Mouse (Mus musculus) kidney, embryonic 14.5 days (tissue): Measurements from ENCODE around the gene Dnajc30. TPM values are rescaled to one million over a fixed set of nuclear protein-coding genes. Genes with fewer than 3 reads are reported as not detected.

Source experiments
- ATAC-seq: fragments of 200-750 bp; cut with Nextera tagmentation; 2 replicates; pipeline ENCODE4 v1.8.0; 2017; ENCODE audit warnings: moderate number of reproducible peaks, mild to moderate bottlenecking, moderate TSS enrichment, moderate library complexity; ENCODE audit not compliant: low FRiP score, low TSS enrichment
- H3K27ac ChIP-seq: fragments of 300-500 bp; sonication (generic); 2 replicates; pipeline ENCODE4 v1.5.1; 2014; ENCODE audit warnings: low read depth, mild to moderate bottlenecking, low read length, moderate library complexity, mixed read lengths
- H3K27me3 ChIP-seq: fragments of 300-500 bp; sonication (generic); 2 replicates; pipeline ENCODE4 v1.6.1; 2014; ENCODE audit warnings: mild to moderate bottlenecking, low read length; ENCODE audit not compliant: control insufficient read depth, insufficient read depth
- H3K36me3 ChIP-seq: fragments of 300-500 bp; sonication (generic); 2 replicates; pipeline ENCODE4 v1.6.1; 2014; ENCODE audit warnings: low read length, mixed read lengths; ENCODE audit not compliant: control insufficient read depth, insufficient read depth
- H3K4me1 ChIP-seq: fragments of 300-500 bp; sonication (generic); 2 replicates; pipeline ENCODE4 v1.6.1; 2014; ENCODE audit warnings: low read length, mixed read lengths; ENCODE audit not compliant: control insufficient read depth, insufficient read depth
- H3K4me2 ChIP-seq: fragments of 300-500 bp; sonication (generic); replicated peaks from 2 replicates; pipeline ENCODE4 v1.6.1; 2014; ENCODE audit warnings: low read depth, mild to moderate bottlenecking, low read length
- H3K4me3 ChIP-seq: fragments of 300-500 bp; sonication (generic); 2 replicates; pipeline ENCODE4 v1.5.1; 2014; ENCODE audit warnings: mild to moderate bottlenecking, low read length
- H3K9ac ChIP-seq: fragments of 300-500 bp; sonication (generic); 2 replicates; pipeline ENCODE4 v1.6.1; 2014; ENCODE audit warnings: low read depth, mild to moderate bottlenecking, low read length, moderate library complexity
- H3K9me3 ChIP-seq: fragments of 300-500 bp; sonication (generic); 2 replicates; pipeline ENCODE4 v1.6.1; 2016; ENCODE audit warnings: low read length; ENCODE audit not compliant: control insufficient read depth
- WGBS: fragments of 180-500 bp; shearing (Covaris S2); extraction: QIAGEN DNeasy Blood & Tissue Kit; methylation state at CpG from one replicate; pipeline ENCODE4 v1.1.7; 2014; 5-methylcytosine and 5-hydroxymethylcytosine counted together
- polyA plus RNA-seq: library from polyadenylated mRNA; unstranded; fragments of >200 nt; fragmentation: Nextera tagmentation; extraction: Ambion mirVana; gene quantifications from 2 replicates; pipeline ENCODE4 v1.2.1, GENCODE M21; 2014

Gene Dnajc30
- polyA plus RNA-seq, 1 experiment from 2014 or later = 34.4 TPM

- 20% methylated on average over 18 of the region's 26 CpGs for WGBS
- Histone ChIP-seq H3K9me3 (no peaks in the 10 kb centered on the region), H3K4me3 (peak overlapping the region; percentile 9; the same call in 1 of the 2 replicates), H3K4me2 (peak overlapping the region; percentile 32), H3K36me3 (peaks cover 5% of the 10 kb centered on the region; the same call in 1 of the 2 replicates), H3K9ac (peak overlapping the region; percentile 44), H3K27ac (peak overlapping the region; percentile 17; the same call in 1 of the 2 replicates), H3K27me3 (no peaks in the 10 kb centered on the region), H3K4me1 (peaks cover 12% of the 10 kb centered on the region)
- ATAC-seq = no peak
Observed at GRCm38 (mm10) chr5:135073349-135074150, 9.5 kb downstream of the Dnajc30 start.

DNA sequence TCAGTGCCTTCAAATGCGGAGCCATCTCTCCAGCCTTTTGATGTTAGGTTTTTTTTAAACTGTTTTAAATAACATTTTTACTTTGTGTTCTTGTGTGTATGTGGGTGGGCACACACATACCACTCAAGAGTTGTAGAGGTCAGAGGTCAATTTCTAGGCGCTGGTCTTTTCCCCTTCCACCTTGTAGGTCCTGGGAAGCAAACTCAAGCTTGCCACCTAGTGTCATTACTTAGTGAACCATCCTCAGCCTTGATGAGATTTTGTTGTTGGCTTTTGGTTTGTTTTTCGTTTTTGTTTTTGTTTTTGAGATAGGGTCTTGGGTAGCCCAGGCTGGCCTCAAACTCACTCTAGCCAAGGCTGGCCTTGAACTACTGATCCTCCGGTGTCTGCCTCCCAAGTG, 11.7 kb downstream of the Dnajc30 start:
- no peak for ATAC-seq
- no peak overlapping the region for H3K4me3 ChIP-seq
- peaks cover 5% of the 10 kb centered on the region; the same call in 1 of the 2 replicates for H3K36me3 ChIP-seq
- no peak overlapping the region for H3K27ac ChIP-seq
- H3K9me3 ChIP-seq = no peaks in the 10 kb centered on the region
- no peaks in the 10 kb centered on the region for H3K27me3 ChIP-seq
- no peak overlapping the region for H3K4me2 ChIP-seq
- WGBS = 72% methylated on average over 4 of the region's 4 CpGs
- no peak overlapping the region for H3K9ac ChIP-seq
- peaks cover 12% of the 10 kb centered on the region for H3K4me1 ChIP-seq

- Histone ChIP-seq H3K27me3 (no peaks in the 10 kb centered on the region), H3K4me2 (peak overlapping the region; percentile 81), H3K9ac (peak overlapping the region; percentile 98; the same call in 1 of the 2 replicates), H3K36me3 (peaks cover 5% of the 10 kb centered on the region; the same call in 1 of the 2 replicates), H3K4me3 (peak overlapping the region; percentile 95), H3K27ac (peak overlapping the region; percentile 86; the same call in 1 of the 2 replicates), H3K9me3 (no peaks in the 10 kb centered on the region), H3K4me1 (peaks cover 12% of the 10 kb centered on the region)
- WGBS = 83% methylated on average over 14 of the region's 14 CpGs
- ATAC-seq = no peak
Observed at GRCm38 (mm10) chr5:135076368-135076767, 12.4 kb downstream of the Dnajc30 start.

DNA sequence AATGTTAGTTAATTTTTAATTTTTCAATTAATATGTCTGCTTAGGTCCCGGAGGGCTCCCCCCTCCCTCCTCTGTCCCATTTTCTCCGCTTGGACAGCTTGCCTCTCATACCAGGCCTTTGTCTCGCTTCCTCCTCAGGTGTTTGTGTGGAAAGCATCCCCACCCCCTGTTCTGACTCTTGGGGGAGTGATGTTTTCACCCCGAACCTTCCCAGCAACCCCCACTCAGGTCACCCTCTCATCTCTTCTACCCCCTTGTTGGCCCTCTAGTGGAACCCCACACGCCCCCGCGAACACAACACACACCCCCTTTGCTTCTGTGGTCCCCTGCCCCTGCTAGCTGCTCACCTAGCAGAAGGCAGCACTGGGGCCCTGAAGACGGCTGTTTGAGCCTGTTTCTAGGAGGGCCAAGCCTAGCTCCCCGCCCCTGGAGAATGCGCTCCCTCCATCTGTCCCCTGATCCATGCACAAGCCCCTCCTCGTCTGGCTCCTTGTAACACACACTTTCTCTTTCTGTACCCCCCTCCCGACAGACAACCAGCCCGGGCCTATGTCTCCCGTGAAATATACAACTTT, 13.0 kb downstream of the Dnajc30 start:
- H3K27me3 ChIP-seq = no peaks in the 10 kb centered on the region
- 17% methylated on average over 14 of the region's 14 CpGs for WGBS
- H3K9me3 ChIP-seq = no peaks in the 10 kb centered on the region
- H3K27ac ChIP-seq = peak overlapping the region; percentile 86
- peaks cover 12% of the 10 kb centered on the region for H3K4me1 ChIP-seq
- ATAC-seq = peak; percentile 24
- peaks cover 5% of the 10 kb centered on the region; the same call in 1 of the 2 replicates for H3K36me3 ChIP-seq
- peak overlapping the region; percentile 98 for H3K9ac ChIP-seq
- peak overlapping the region; percentile 95 for H3K4me3 ChIP-seq
- H3K4me2 ChIP-seq = peak overlapping the region; percentile 81

DNA sequence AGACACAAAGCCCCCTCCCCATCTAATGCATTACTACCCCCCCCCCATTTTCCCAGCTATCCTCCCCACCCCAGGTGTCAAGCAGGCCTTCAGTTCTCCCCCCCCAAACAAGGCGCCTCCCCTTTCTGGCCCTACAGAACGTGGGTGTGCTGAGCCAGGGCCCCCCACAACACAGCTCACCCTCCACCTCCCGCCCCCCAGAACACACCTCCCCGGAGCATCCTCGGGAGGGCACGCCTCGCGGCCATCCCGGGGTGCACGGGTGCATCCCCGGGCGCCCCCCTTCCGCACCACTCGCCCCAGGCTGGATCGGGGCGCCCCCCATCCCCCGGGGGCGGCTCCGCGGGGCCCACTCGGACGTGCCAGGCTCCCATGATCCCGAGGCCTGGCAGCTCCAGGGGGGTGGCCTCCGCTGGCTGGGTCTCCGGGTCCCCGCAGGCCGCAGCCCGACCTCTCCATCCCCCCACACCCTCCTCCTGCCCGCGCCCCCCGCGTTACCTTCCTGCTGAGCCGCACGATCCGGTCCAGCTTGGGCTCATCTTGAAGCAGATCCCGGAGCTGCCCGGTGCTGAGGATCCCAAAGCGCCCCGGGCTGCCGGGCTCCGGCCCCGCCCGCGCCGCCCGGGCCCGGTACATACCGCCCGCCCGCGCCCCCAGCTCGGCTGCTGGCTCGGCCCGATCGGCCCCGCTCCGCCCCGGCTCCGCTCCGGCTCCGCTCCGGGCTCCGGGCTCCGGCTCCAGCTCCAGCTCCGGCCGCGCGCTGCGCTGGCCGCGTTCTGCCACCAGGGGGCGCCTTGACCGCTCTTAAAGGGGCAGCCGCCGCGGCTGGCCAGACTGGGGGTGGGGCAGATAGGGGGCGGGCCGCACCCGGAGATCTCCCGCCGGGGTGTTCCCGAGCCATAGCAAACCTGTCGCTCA, 13.8 kb downstream of the Dnajc30 start, which contains the start of gene Vps37d:
Gene Vps37d (minus strand): TSS at position 703 of the 918 bp plus-strand sequence.
- peaks cover 12% of the 10 kb centered on the region for H3K4me1 ChIP-seq
- peak; percentile 87 for ATAC-seq
- peaks cover 2% of the 10 kb centered on the region; the same call in 1 of the 2 replicates for H3K36me3 ChIP-seq
- H3K27me3 ChIP-seq = no peaks in the 10 kb centered on the region
- H3K4me2 ChIP-seq = peak within 1 kb of the TSS; percentile 81
- no peaks in the 10 kb centered on the region for H3K9me3 ChIP-seq
- H3K27ac ChIP-seq = peak within 1 kb of the TSS; percentile 86
- WGBS = under 1% methylated on average over 63 of the region's 83 CpGs
- peak within 1 kb of the TSS; percentile 98 for H3K9ac ChIP-seq
- peak within 1 kb of the TSS; percentile 95 for H3K4me3 ChIP-seq

GRCm38 (mm10) chr5:135078482-135078810, 14.4 kb downstream of the Dnajc30 start:
- ATAC-seq = no peak

DNA sequence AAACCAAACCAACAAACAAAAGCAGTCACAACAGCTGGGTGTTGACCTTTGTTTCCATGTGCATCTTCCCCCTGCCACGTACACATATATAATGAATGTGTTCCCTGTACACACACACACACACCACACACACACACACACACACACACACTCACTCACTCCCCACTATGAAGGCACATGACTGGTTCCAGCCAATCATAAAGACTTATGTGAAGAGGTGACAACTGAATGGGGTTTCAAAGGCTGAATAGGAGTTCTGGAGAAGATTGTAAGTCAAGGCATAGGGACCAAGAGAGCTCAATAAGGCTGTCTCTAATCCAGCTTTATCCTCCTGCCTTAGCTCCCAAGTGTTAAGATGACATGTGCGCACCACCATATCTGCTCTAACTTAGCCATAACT, 15.6 kb downstream of the Dnajc30 start:
- 98% methylated on average over 2 of the region's 2 CpGs for WGBS
- Histone ChIP-seq H3K9ac (no peak overlapping the region), H3K9me3 (no peaks in the 10 kb centered on the region), H3K27ac (no peak overlapping the region), H3K4me3 (no peak overlapping the region), H3K4me2 (no peak overlapping the region), H3K36me3 (peaks cover 2% of the 10 kb centered on the region; the same call in 1 of the 2 replicates), H3K27me3 (no peaks in the 10 kb centered on the region), H3K4me1 (0 out of 2 replicates have a peak, but pooled peaks cover 4% of the 10 kb centered on the region)
- no peak for ATAC-seq

More at GRCm38 (mm10) chr5:135078482-135078810, 14.4 kb downstream of the Dnajc30 start:
- Histone ChIP-seq H3K4me3 (peak overlapping the region; percentile 95), H3K9me3 (no peaks in the 10 kb centered on the region), H3K4me2 (peak overlapping the region; percentile 81), H3K36me3 (peaks cover 2% of the 10 kb centered on the region; the same call in 1 of the 2 replicates), H3K27me3 (no peaks in the 10 kb centered on the region), H3K4me1 (peaks cover 9% of the 10 kb centered on the region), H3K27ac (no peak overlapping the region), H3K9ac (peak overlapping the region; percentile 98)
- WGBS = 1% methylated on average over 11 of the region's 11 CpGs

DNA sequence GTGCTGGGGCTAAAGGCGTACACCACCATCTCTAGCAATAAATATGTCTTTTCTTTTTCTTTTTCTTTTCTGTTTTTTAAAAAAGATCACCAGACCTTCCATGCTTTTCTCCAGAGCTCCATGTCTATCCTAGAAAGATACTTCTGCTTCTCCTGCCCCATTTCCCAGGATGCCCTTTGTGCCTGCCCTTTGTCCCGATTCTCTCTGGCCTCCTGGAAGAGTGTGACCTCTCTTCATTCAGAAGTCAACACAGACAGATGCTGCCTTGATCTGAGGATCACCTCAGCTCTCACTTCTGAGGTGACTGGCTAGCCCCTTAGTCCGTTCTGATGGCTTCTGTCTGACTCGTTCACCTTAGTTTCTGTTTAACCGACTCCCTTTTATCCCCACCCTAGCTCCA, 16.5 kb downstream of the Dnajc30 start:
- Histone ChIP-seq H3K9me3 (no peaks in the 10 kb centered on the region), H3K27ac (no peak overlapping the region), H3K4me1 (0 out of 2 replicates have a peak, but pooled peaks cover 4% of the 10 kb centered on the region), H3K27me3 (no peaks in the 10 kb centered on the region), H3K4me2 (no peak overlapping the region), H3K36me3 (no peaks in the 10 kb centered on the region), H3K9ac (no peak overlapping the region), H3K4me3 (no peak overlapping the region)
- WGBS = 86% methylated on average over 5 of the region's 5 CpGs
- ATAC-seq = no peak
